Mouse (Mus musculus): ENCODE results near the gene Ccdc60.
A peak's percentile ranks its signal among the peaks of the same experiment; 100 is the strongest.
"Not testable (repeated sequence)": the region's sequence is repeated elsewhere in the genome, so short reads cannot be mapped to it uniquely, and the experiment has no call there.

The Ccdc60 gene

DNA sequence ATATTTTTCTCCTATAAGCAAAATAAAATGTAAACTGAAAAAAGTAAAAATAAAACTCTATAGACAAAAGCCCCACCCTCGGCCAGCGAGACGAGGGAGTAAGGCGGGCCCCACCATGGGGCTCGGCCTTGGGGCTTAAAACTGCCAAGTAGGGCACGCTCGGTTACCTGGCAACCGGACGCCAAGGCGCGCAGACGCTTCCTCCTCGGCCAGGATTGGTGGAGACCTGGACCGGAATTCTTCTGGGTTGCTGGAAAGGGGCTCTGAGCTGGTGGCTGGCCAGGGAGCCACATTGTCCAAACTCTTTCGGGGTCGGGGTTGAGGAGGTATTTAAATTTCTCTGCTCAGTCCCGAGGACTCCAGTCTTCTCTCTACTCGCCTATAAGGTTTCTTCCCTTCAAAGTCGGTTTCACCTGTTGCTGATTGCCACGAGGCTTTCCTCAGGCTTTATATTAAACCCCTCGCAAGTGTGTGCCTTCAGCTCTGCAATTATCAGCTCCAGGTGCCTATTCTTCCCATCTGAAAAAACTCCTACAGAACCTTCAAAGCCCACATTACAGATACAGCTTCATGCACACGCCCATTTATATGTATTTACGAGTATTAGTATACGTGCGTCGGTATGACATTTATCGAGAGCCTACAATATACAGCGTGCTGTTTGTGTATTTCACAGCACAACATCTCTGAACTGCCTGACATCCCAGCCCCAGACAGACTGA, at the start of gene Ccdc60:
Gene Ccdc60 (minus strand): TSS at position 137 of the 722 bp plus-strand sequence.
- DNase-seq, result peak; percentile 26

GRCm38 (mm10) chr5:116336191-116336590, 47.4 kb upstream of the Ccdc60 start:
- DNase-seq, result no peak

- DNase-seq, result no peak
Measured at GRCm38 (mm10) chr5:116328911-116329310, 40.1 kb upstream of the Ccdc60 start.

- DNase-seq, result no peak
Measured at GRCm38 (mm10) chr5:116323401-116323800, 34.6 kb upstream of the Ccdc60 start.

DNA sequence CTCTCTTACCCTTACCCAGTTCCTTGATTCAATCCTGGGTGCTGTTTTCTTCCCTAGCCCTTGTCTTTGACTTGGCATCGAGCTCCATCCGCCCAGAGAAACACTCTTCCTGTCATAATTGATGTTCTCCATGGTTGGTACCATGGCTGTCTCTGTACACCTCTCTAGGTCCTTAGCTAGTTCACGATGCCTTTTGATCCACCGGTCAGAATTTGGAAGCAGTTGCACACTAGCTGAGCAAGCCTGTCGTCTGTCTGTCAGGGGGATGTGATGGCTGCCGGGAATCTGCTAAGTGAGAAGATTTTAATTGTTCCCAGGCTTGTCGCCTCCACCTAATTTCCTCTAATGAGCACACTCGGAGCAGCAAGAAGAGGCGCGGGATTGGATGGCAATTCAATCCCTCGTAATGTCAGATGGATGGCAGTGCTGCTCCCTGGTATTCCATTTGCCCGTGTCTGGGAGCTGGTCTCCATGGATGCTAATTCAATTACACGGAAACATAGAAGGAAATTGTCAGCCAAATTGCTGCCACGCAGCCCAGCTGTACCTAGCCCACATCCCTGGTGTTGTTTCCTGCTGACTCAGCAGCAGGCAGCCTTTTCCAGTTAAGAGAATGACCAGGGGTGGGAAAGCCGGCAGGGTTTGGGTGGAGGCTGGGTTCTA, 33.7 kb upstream of the Ccdc60 start:
- DNase-seq, result peak; percentile 22

DNA sequence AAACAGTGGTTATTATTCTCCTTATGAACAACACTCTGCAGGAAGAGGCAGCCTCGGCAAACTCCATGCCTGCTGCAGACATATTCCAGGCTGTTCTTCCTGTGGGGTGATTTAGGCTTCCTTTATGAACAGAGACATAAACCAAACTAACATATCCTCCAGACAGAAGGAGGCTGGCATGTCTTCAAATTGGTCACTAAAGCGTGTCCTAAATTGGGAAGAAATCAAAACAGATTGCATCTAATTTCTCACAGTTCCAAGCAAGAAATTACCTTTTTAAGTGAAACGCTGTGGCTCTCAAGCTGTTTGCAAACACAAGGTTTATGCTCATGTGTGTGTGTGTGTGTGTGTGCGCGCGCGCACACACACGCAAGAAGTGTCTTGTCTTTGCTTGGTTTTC, 24.9 kb upstream of the Ccdc60 start:
- no peak for DNase-seq

DNA sequence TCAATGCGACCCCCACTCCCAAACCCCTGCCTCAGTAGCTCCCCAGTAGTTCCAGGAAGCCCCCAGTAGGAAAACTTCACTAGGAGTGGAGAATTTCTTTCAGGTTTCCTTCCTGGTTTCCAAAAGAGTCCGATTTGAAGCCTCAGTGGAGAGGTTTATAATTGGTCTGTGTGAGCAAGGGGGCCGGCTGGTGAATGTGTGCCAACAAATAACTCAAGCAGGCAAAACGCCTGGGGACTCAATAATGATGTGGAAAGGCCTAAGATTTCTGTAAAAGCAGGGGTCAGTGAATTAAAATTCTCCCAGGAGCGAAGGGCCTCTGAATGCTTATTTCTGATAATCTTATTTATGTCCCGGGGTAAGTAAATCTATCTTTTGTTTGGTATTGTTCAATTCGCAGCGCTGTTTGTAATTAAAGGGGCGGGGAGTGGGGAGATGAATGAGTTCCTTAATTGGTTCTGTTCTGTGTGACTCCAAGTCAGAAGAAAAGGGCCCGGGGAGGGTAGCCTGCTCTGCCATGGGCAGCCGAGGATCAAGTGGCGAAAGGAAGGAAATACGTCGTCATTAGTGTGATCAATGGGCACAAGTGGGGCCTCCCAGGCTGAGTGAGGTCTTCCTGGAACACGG, 23.4 kb upstream of the Ccdc60 start:
- DNase-seq, result no peak

- DNase-seq, result no peak
Measured at GRCm38 (mm10) chr5:116311636-116312035, 22.9 kb upstream of the Ccdc60 start.

DNA sequence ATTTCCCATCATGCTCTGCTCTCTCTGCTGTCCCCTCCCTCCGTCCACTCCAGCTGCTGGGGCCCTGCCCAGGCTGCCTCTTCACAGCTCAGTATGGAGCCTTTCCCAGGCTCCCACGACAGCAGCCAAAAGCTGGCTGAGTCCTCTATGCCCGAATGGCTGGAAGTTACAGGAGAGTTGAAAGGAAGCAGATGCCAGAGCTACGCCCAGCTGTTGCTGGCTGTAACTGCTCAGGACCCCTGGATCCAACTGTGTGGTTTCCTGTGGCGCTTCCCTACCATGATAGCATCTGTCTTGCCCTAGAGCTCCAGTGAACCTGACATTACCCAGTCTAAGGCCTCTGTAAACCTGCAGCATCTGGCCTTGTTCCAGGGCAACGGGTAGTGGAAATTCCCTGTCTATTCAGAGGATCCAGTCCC, 20.6 kb upstream of the Ccdc60 start:
- DNase-seq, result no peak

DNA sequence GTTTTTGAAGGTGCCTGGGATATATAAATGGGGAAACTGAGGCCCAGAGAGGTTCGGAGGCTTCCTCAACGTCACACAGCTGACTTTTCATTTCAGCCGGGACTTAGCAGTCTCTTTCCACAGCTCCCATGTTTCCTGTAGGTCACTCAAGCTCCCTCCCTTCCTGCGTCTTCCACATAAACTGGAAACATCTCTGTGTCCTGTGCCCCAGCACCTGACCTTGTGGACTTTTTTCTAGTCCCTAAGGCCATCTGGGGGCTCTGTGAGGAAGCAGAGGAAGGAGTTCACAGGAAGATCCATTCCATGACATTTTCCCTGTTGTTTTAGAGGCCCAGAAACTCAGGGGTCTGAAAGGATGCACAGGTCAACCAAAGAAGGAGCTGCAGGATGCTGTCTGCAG, 16.8 kb upstream of the Ccdc60 start:
- no peak for DNase-seq

DNA sequence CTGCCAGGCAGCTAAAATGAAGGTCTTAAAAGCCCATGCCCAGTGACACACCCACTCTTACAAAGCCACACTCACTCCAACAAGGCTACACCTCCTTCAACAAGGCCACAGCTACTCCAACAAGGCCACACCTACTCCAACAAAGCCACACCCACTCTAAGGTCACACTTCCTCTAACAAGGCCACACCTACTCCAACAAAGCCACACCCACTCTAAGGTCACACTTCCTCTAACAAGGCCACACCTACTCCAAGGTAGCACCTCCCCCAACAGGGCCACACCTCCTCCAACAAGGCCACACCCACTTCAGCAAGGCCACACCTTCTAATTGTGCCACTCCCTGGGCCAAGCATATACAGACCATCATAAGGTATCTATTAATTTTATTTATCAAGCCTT, 16.4 kb upstream of the Ccdc60 start:
- DNase-seq, result not testable (repeated sequence)

DNA sequence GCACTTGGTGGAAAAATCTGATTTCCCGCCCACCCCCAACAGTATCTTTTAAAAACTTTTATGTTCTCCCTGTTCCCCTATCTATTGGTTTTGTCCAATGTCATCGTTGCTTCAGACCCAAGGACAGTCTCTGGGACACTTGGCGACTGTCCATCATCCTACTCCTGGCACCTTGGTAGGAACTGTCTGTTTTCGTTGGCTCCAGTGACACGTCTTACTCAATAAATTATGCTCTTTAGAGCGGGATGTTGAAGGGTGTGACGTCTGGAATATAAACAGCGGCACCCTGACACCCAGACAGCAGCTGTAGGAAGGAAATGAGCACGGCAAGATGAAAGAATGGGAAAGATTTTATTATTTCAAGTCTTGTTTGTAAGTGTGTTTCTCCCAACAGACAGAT, 12.2 kb upstream of the Ccdc60 start:
- DNase-seq, result no peak

DNA sequence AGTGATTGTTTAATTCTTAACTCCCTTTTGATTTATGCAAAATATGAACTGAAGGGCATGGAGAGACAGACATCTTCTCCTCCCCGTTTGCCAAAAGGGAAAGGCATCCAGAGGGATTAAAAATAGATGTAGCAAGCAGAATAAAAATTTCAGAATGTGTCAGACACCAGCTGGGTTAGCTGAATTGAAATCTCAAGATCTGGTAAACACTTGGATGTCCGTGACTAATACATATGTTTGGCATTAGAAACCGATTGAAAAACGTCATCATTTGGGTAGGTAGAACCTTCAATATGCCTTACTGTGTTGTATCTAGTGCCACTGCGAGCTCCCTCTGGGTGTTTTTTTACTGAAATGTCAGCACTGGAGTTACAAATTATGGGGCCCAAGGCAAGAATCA, 4.7 kb upstream of the Ccdc60 start:
- DNase-seq, result no peak

DNA sequence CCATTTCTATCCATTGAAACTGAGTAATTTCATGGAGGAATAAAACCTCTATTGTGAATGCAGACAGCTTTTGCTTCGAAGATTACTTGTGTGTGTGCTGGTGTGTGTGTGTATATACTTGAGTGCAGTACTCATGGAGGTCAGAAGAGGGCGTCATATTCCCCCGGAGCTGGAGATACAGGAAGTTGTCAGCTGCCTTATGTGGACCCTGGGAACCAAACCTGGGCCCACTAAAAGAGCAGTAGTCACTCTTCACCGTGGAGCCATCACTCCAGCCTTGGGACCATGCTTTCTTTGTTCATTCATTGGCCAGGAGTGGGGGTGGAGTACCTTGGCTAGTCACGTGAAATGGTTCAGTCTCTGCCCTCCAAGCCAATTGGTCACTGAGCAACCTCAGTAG, 1.8 kb upstream of the Ccdc60 start:
- DNase-seq, result no peak

GRCm38 (mm10) chr5:116289897-116290296, 1.1 kb upstream of the Ccdc60 start:
- no peak for DNase-seq

DNA sequence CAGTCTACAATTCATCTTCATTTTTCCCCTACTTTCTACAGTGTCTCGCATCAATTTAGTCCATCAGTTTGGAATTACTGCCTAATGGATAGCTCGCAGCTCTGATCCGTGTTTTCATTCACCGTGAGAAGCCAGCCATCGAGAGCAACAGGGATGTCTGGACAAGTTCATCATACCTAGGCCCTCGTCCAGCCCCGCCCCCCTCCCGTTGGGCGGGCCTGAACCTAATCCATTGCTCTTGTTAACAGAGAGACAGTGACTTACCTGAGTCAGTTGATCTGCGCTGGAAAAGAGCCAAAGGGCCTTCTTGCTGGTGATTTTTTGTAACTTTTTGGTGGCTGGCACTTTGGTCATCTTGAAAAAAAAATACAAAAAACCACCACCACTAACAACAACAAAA, 602 bp downstream of the Ccdc60 start:
- no peak for DNase-seq

DNA sequence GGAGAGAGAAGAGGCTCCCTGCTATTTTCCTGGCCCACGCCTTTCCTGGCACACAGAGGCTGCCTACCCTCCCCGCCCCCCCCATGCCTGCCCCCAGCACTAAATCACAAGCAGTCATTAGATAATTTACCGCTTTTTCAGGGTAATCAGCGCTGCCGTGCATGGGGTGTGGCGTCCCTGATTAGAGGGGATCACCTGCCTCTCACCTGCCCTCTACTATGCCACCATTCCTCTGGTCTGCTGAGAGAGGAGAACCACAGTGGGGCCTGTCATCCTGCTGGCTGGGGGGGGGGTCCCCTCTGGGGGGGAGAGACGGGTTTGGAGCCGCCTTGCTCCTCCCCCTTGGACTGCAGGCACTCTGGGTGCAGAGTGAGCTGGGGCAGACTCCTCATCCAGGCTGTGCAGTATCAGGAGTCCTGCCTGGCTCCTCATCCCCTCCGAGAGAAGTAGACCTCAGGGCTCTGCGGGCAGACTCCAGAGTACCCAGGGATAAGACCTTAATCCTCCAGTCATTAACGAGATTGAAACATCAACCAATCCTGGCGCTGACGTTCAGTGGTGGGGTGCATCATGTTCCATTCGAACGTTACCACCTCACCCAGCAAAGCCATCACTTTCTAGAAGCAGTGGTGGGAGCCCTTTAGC, 3.1 kb downstream of the Ccdc60 start:
- no peak for DNase-seq

DNA sequence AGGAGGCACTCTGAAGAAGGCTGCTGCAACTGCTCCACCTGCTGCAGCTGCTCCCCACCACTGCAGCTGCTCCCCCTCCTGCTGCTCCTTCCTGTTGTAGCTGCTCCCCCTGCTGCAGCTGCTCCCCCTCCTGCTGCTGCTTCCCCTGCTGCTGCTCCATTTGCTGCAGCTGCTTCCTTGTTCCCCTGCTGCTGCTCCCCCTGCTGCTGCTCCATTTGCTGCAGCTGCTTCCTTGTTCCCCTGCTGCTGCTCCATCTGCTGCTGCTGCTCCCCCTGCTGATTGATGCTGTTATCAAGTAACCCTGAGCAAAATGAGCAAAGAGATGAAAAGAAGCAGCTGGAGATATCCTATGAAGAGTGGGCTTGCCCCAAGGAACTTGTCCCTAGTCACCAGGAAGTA, 8.3 kb downstream of the Ccdc60 start:
- no peak for DNase-seq

DNA sequence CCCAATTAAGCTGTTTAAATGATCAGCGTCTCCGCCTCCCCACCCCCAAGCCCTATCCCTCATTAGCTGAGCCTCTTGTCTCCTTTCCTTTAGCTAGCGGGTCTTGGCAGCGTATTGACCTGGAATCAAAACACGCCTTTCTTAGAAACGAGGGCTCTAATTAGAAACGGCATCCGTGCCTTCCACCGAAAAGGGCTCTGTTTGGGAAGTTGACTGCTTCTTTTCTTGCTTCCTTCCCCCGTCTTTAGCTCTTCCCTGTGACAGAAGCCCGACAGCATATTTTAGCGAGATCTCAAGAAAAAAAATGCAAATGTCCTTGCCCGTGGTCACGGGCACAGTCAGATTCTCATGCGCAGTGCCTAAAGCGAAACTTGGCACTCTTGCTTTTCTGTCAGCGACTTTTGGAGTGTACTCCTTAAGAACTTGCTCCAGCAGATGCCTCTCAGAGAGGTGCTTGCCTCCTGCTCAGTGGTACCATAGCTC, 10.3 kb downstream of the Ccdc60 start:
- DNase-seq, result peak; percentile 10

DNA sequence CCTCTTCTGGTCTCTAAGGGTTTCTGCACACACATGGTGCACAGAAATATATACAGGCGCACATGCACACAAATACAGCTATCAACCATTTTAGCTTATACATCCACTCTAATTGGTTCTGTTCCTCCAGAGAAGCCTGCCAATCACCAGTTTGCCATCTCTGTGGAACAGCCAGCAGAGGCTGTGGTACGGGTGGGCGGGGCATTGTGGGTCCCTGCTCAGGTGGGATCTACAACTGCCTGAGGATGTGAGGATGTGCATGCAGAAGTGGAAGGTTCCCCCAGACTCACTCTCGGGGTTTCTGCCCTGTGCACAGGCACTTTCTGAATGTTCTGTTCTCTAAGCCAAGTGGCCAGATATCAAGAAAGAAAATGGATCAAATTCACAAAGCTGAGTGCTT, 10.8 kb downstream of the Ccdc60 start:
- no peak for DNase-seq

DNA sequence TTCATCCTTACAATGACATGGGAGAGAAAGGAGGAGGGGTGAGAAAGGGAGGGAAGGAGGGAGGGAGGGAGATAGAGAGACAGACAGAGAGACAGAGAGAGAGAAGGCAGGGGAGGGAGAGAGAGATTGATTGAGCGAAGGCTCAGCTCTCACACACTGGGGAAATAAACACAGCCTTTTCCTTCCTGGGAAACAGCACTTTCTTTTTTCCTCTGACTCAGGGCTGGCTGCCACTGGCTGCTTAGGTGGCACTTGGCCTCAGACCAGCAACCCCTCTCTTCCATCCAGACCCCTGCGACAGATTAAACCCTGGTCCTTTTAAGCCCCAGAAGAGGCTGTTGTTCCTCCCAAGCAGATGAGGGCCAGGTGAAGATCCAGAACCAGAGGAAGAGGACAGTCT, 14.0 kb downstream of the Ccdc60 start:
- DNase-seq, result no peak

DNA sequence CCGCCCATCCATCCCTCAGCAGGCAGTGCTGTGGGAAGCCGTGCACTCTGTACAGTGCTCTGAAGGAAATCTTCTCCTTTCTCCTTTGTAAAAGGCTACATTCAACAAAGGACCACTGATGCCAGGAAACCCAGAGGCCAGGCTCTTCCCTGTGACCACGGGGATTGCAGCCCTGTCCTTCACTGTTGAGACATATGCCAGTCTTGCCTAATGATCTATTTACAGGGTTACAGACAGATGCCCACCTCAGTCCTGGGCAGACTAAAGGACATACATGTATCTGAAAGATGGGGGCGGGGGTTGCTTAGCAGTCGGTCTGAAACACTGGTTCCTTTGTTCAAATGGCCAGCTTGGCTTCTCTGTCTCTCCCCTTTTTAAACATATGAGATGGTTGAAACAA, 14.4 kb downstream of the Ccdc60 start:
- no peak for DNase-seq

- DNase-seq, result no peak
Measured at GRCm38 (mm10) chr5:116271511-116272227, 17.1 kb downstream of the Ccdc60 start.
